Mouse (Mus musculus) lung, postnatal 0 days (tissue): Measurements from ENCODE around the gene Nfkb2.

Experiments
- CTCF ChIP-seq: IDR thresholded peaks from 2 replicates; pipeline ENCODE4 v1.5.1; 2016; ENCODE audit warnings: antibody characterized with exemption, mild to moderate bottlenecking
- EP300 ChIP-seq: IDR thresholded peaks from 2 replicates; pipeline ENCODE4 v1.6.1; 2016; ENCODE audit warnings: antibody characterized with exemption, mild to moderate bottlenecking, control low read depth

GRCm38 (mm10) chr19:46300294-46301045 is 3.6 kb upstream of the Nfkb2 start:
- TF ChIP-seq CTCF: no peak
- no peak for TF ChIP-seq EP300
